Mouse (Mus musculus) forebrain, embryonic 10.5 days (tissue): Measurements from ENCODE around the gene Arhgef19. TPM values are rescaled to one million over a fixed set of nuclear protein-coding genes. Genes with fewer than 3 reads are reported as not detected.

Experiments used
- DNase-seq: peaks from one replicate; pipeline ENCODE4 v3.0.0-alpha.2; 2017; ENCODE audit warnings: low spot score; ENCODE audit errors: extremely low spot score
- H3K27ac ChIP-seq: fragments of 300-500 bp; sonication (generic); 2 replicates; pipeline ENCODE4 v1.5.1; 2016; ENCODE audit warnings: mild to moderate bottlenecking
- H3K27me3 ChIP-seq: fragments of 300-500 bp; sonication (generic); 2 replicates; pipeline ENCODE4 v1.6.1; 2016; ENCODE audit warnings: mild to moderate bottlenecking; ENCODE audit not compliant: poor library complexity, severe bottlenecking
- H3K36me3 ChIP-seq: fragments of 300-500 bp; sonication (generic); replicated peaks from 2 replicates; pipeline ENCODE4 v1.6.1; 2016; ENCODE audit warnings: mild to moderate bottlenecking, moderate library complexity
- H3K4me1 ChIP-seq: fragments of 300-500 bp; sonication (generic); 2 replicates; pipeline ENCODE4 v1.6.1; 2016
- H3K4me3 ChIP-seq: fragments of 300-500 bp; sonication (generic); 2 replicates; pipeline ENCODE4 v1.5.1; 2016; ENCODE audit warnings: mild to moderate bottlenecking, moderate library complexity
- H3K9me3 ChIP-seq: fragments of 300-500 bp; sonication (generic); 2 replicates; pipeline ENCODE4 v1.6.1; 2016; ENCODE audit warnings: mild to moderate bottlenecking, moderate library complexity
- WGBS: fragments of 180-500 bp; shearing (Covaris S2); methylation state at CpG from one replicate; pipeline ENCODE4 v1.1.7; 2016; 5-methylcytosine and 5-hydroxymethylcytosine counted together
- polyA plus RNA-seq: library from polyadenylated mRNA; unstranded; fragments of >200 nt; fragmentation: Nextera tagmentation; extraction: Ambion mirVana; gene quantifications from 2 replicates; pipeline ENCODE4 v1.2.1, GENCODE M21; 2016

Arhgef19 gene
- polyA plus RNA-seq, 1 experiment from 2014 or later = 2.2 TPM

GRCm38 (mm10) chr4:141300196-141300595 lies 60.9 kb downstream of the Arhgef19 start:
- no peak overlapping the region for H3K4me3 ChIP-seq
- H3K27me3 ChIP-seq = peaks cover 95% of the 10 kb centered on the region
- H3K4me1 ChIP-seq = peaks cover 56% of the 10 kb centered on the region
- DNase-seq = no peak
- no peaks in the 10 kb centered on the region for H3K9me3 ChIP-seq
- H3K27ac ChIP-seq = no peak overlapping the region; the same call in 1 of the 2 replicates
- whole genome bisulfite sequencing = 78% methylated on average over 4 of the region's 4 CpGs
- H3K36me3 ChIP-seq = no peaks in the 10 kb centered on the region

- Histone ChIP-seq H3K27me3 (peaks cover 88% of the 10 kb centered on the region), H3K4me3 (peak within 1 kb of the TSS; percentile 84), H3K9me3 (no peaks in the 10 kb centered on the region), H3K27ac (peak within 1 kb of the TSS; percentile 83), H3K36me3 (no peaks in the 10 kb centered on the region), H3K4me1 (peaks cover 56% of the 10 kb centered on the region)
- peak; percentile 88 for DNase-seq
- under 1% methylated on average over 35 of the region's 35 CpGs for WGBS
Measured at GRCm38 (mm10) chr4:141301116-141301553, 61.8 kb downstream of the Arhgef19 start, which contains the start of gene Epha2. Gene Epha2 (plus strand): TSS chr4:141301240.

GRCm38 (mm10) chr4:141301591-141302427 lies 62.5 kb downstream of the Arhgef19 start:
- Histone ChIP-seq H3K36me3 (no peaks in the 10 kb centered on the region), H3K27me3 (peaks cover 88% of the 10 kb centered on the region), H3K4me3 (peak overlapping the region; percentile 84), H3K27ac (peak overlapping the region; percentile 83), H3K4me1 (peaks cover 59% of the 10 kb centered on the region), H3K9me3 (no peaks in the 10 kb centered on the region)
- WGBS = under 1% methylated on average over 51 of the region's 51 CpGs
- DNase-seq = no peak

- Histone ChIP-seq H3K27ac (peak overlapping the region; percentile 83), H3K27me3 (peaks cover 79% of the 10 kb centered on the region), H3K4me1 (peaks cover 62% of the 10 kb centered on the region), H3K4me3 (peak overlapping the region; percentile 84), H3K9me3 (no peaks in the 10 kb centered on the region), H3K36me3 (peaks cover 1% of the 10 kb centered on the region; the same call in 1 of the 2 replicates)
- 9% methylated on average over 27 of the region's 27 CpGs for WGBS
- DNase-seq = no peak
Measured at GRCm38 (mm10) chr4:141302428-141303401, 63.4 kb downstream of the Arhgef19 start.

GRCm38 (mm10) chr4:141303402-141304222 lies 64.3 kb downstream of the Arhgef19 start:
- peaks cover 71% of the 10 kb centered on the region for H3K27me3 ChIP-seq
- no peak for DNase-seq
- H3K4me3 ChIP-seq = peak overlapping the region; percentile 84
- peaks cover 9% of the 10 kb centered on the region for H3K36me3 ChIP-seq
- peaks cover 62% of the 10 kb centered on the region for H3K4me1 ChIP-seq
- H3K9me3 ChIP-seq = no peaks in the 10 kb centered on the region
- no peak overlapping the region for H3K27ac ChIP-seq
- 50% methylated on average over 7 of the region's 7 CpGs for WGBS

- WGBS = 84% methylated on average over 4 of the region's 4 CpGs
- Histone ChIP-seq H3K27ac (no peak overlapping the region), H3K4me3 (no peak overlapping the region), H3K9me3 (no peaks in the 10 kb centered on the region), H3K36me3 (peaks cover 15% of the 10 kb centered on the region), H3K27me3 (peaks cover 64% of the 10 kb centered on the region), H3K4me1 (peaks cover 68% of the 10 kb centered on the region)
- no peak for DNase-seq
Measured at GRCm38 (mm10) chr4:141304223-141304611, 64.9 kb downstream of the Arhgef19 start.

GRCm38 (mm10) chr4:141306057-141306456 lies 66.8 kb downstream of the Arhgef19 start:
- DNase-seq = no peak
- peaks cover 19% of the 10 kb centered on the region for H3K36me3 ChIP-seq
- H3K27ac ChIP-seq = peak overlapping the region; percentile 59
- 34% methylated on average over 8 of the region's 8 CpGs for WGBS
- no peaks in the 10 kb centered on the region for H3K9me3 ChIP-seq
- H3K4me1 ChIP-seq = peaks cover 77% of the 10 kb centered on the region
- peaks cover 46% of the 10 kb centered on the region for H3K27me3 ChIP-seq
- H3K4me3 ChIP-seq = no peak overlapping the region

Other genes starting within 250 kb of the Arhgef19 start
- gene Mfap2, start 229.1 kb upstream of the Arhgef19 start, polyA plus RNA-seq = 265 TPM in 2 replicates
- 10.0 and 10.9 TPM in 2 replicates for gene Crocc, start 178.9 kb upstream of the Arhgef19 start, polyA plus RNA-seq
- gene Necap2, start 161.1 kb upstream of the Arhgef19 start, polyA plus RNA-seq = 54.1 and 54.7 TPM in 2 replicates
- 0.15 and 0.17 TPM in 2 replicates for gene Spata21, start 151.2 kb upstream of the Arhgef19 start, polyA plus RNA-seq
- gene Szrd1, start 99.7 kb upstream of the Arhgef19 start, polyA plus RNA-seq = 38.2 and 45.2 TPM in 2 replicates
- 27.0 and 29.6 TPM in 2 replicates for gene Fbxo42, start 91.6 kb upstream of the Arhgef19 start, polyA plus RNA-seq
- 7.3 and 7.8 TPM in 2 replicates for gene Rsg1, start 25.5 kb upstream of the Arhgef19 start, polyA plus RNA-seq
- 3.3 and 3.7 TPM in 2 replicates for gene Epha2, start 61.7 kb downstream of the Arhgef19 start, polyA plus RNA-seq
- 0.55 and 0.63 TPM in 2 replicates for gene Fam131c, start 128.7 kb downstream of the Arhgef19 start, polyA plus RNA-seq
- 0.05 and 0.06 TPM in 2 replicates for gene Clcnka, start 159.2 kb downstream of the Arhgef19 start, polyA plus RNA-seq
- gene Clcnkb, start 176.5 kb downstream of the Arhgef19 start, polyA plus RNA-seq = not detected in 2 replicates
- gene Hspb7, start 181.3 kb downstream of the Arhgef19 start, polyA plus RNA-seq = not detected in 2 replicates
- gene Srarp, start 196.6 kb downstream of the Arhgef19 start, polyA plus RNA-seq = not detected in 2 replicates
- 58.9 and 61.1 TPM in 2 replicates for gene Zbtb17, start 205.2 kb downstream of the Arhgef19 start, polyA plus RNA-seq